Mouse (Mus musculus) thymus, adult 2 months (tissue): ENCODE results near the gene Gpr155. TPM values are rescaled to one million over a fixed set of nuclear protein-coding genes. Genes with fewer than 3 reads are reported as not detected.

Source experiments
- DNase-seq: peaks from one replicate; pipeline ENCODE4 v3.0.0; 2021
- H3K27ac ChIP-seq: fragments of 200-500 bp; 2 replicates; pipeline ENCODE4 v1.5.1; 2012; ENCODE audit warnings: low read length, control low read depth; ENCODE audit not compliant: control insufficient read depth, insufficient read depth
- H3K27me3 ChIP-seq: fragments of 200-500 bp; 2 replicates; pipeline ENCODE4 v1.6.1; 2012; ENCODE audit warnings: mild to moderate bottlenecking, low read length, moderate library complexity, mixed read lengths; ENCODE audit not compliant: control insufficient read depth, insufficient read depth
- H3K36me3 ChIP-seq: fragments of 200-500 bp; 2 replicates; pipeline ENCODE4 v1.6.1; 2012; ENCODE audit warnings: mild to moderate bottlenecking, low read length, moderate library complexity; ENCODE audit not compliant: control insufficient read depth, insufficient read depth
- H3K4me1 ChIP-seq: fragments of 200-500 bp; replicated peaks from 2 replicates; pipeline ENCODE4 v1.6.1; 2012; ENCODE audit warnings: low read length; ENCODE audit not compliant: control insufficient read depth, insufficient read depth
- H3K4me3 ChIP-seq: fragments of 200-500 bp; 2 replicates; pipeline ENCODE4 v1.5.1; 2012; ENCODE audit warnings: mild to moderate bottlenecking, low read length, control low read depth, moderate library complexity; ENCODE audit not compliant: control insufficient read depth, insufficient read depth
- CTCF ChIP-seq: fragments of 200-500 bp; IDR thresholded peaks from 2 replicates; pipeline ENCODE4 v1.5.1; 2012; ENCODE audit warnings: mild to moderate bottlenecking, control low read depth, low read length, moderate library complexity, borderline replicate concordance; ENCODE audit not compliant: control insufficient read depth, poor library complexity, insufficient read depth; ENCODE audit errors: extremely low read depth
- POLR2A ChIP-seq: fragments of 200-500 bp; IDR thresholded peaks from 2 replicates; pipeline ENCODE4 v1.6.1; 2012; ENCODE audit warnings: mild to moderate bottlenecking, low read length, control low read depth, moderate library complexity; ENCODE audit not compliant: control insufficient read depth, poor library complexity, insufficient read depth; ENCODE audit errors: extremely low read depth
- WGBS: fragments of 180-500 bp; shearing (Covaris S2); methylation state at CpG from one replicate; pipeline ENCODE4 v1.1.7; 2018; 5-methylcytosine and 5-hydroxymethylcytosine counted together
- polyA plus RNA-seq: library from polyadenylated mRNA; depleted of rRNA; stranded (reverse); fragments of >200 nt; gene quantifications from 2 replicates; pipeline ENCODE4 v1.2.3, GENCODE M21; 2012; rRNA removed

Gene Gpr155
- 3.1 and 3.5 TPM in 2 replicates for polyA plus RNA-seq

DNA sequence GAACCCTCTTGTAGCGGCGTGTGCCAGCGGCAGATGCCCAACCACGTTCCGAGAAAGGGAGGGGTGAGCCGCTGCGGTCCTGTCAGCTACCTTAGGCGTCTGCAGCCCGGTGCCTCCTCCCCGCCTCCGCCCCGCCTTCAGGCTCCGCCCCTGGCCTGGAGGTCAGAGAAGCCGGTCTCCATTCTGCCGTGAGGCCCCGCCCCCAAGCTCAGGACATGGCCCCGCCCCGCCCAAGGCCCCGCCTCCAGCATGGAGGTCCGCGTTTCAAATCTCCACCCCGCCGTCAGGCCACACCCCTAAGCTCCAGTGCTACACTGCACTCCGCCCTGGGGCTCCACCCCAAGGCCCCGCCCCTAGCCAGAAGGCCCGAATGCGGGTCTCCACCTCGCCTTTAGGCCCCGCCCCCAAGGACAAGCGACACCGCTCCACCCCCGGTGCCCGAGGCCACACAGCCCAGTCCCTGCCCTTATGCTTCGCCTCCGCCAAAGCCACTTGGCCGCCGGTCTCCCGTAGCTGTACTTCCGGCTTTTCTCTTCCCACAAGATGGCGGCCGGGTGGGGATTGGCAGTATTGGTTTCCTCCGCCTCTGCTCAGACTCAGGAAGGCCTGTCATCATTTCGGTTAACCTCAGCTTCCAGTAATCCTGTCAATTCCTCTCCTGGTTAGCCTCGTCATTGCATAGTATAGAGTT is at the start of gene Gpr155:
TSS of gene Gpr155 (minus strand) at position 217 of the 691 bp plus-strand sequence.
- Histone ChIP-seq H3K27me3 (no peaks in the 10 kb centered on the region), H3K27ac (peak within 1 kb of the TSS; percentile 26; the same call in 1 of the 2 replicates), H3K36me3 (no peaks in the 10 kb centered on the region), H3K4me3 (peak within 1 kb of the TSS; percentile 85), H3K4me1 (peaks cover 7% of the 10 kb centered on the region)
- peak; percentile 100 for DNase-seq
- 1% methylated on average over 44 of the region's 44 CpGs for WGBS
- TF ChIP-seq POLR2A (0 out of 2 replicates have a peak, but pooled peaks have one; percentile 36), CTCF (0 out of 2 replicates have a peak, but pooled peaks have one; percentile 18)

- TF ChIP-seq POLR2A (no peak), CTCF (no peak)
- H3K4me3 ChIP-seq, result no peak overlapping the region
- WGBS, result 58% methylated on average over 2 of the region's 2 CpGs
- H3K27ac ChIP-seq, result no peak overlapping the region
- 0 out of 2 replicates have a peak, but pooled peaks cover 4% of the 10 kb centered on the region for H3K4me1 ChIP-seq
- H3K27me3 ChIP-seq, result no peaks in the 10 kb centered on the region
- DNase-seq, result no peak
- peaks cover 89% of the 10 kb centered on the region for H3K36me3 ChIP-seq
Observed at GRCm38 (mm10) chr2:73435847-73436246, 49.5 kb upstream of the Gpr155 start.

GRCm38 (mm10) chr2:73431959-73432396 is 45.6 kb upstream of the Gpr155 start:
- H3K4me1 ChIP-seq, result peaks cover 8% of the 10 kb centered on the region; the same call in 1 of the 2 replicates
- no peaks in the 10 kb centered on the region for H3K27me3 ChIP-seq
- no peak overlapping the region for H3K27ac ChIP-seq
- WGBS, result 86% methylated on average over 14 of the region's 14 CpGs
- H3K4me3 ChIP-seq, result no peak overlapping the region
- H3K36me3 ChIP-seq, result peaks cover 55% of the 10 kb centered on the region
- DNase-seq, result no peak
- TF ChIP-seq CTCF (no peak), POLR2A (no peak)

- Histone ChIP-seq H3K36me3 (peaks cover 26% of the 10 kb centered on the region), H3K4me3 (no peak overlapping the region)
- 66% methylated on average over 21 of the region's 21 CpGs for WGBS
Observed at GRCm38 (mm10) chr2:73428803-73429468, 42.6 kb upstream of the Gpr155 start.

GRCm38 (mm10) chr2:73427293-73427692 is 40.9 kb upstream of the Gpr155 start:
- Histone ChIP-seq H3K4me1 (peaks cover 4% of the 10 kb centered on the region; the same call in 1 of the 2 replicates), H3K4me3 (no peak overlapping the region), H3K27me3 (no peaks in the 10 kb centered on the region), H3K27ac (no peak overlapping the region), H3K36me3 (peaks cover 14% of the 10 kb centered on the region)
- peak; percentile 56 for DNase-seq
- 45% methylated on average over 1 of the region's 1 CpGs for WGBS
- peak; percentile 64; the same call in 1 of the 2 replicates for TF ChIP-seq CTCF
- TF ChIP-seq POLR2A, result no peak

More at GRCm38 (mm10) chr2:73428803-73429468, 42.6 kb upstream of the Gpr155 start:
- no peaks in the 10 kb centered on the region for H3K27me3 ChIP-seq
- H3K4me1 ChIP-seq, result peaks cover 4% of the 10 kb centered on the region; the same call in 1 of the 2 replicates
- no peak for DNase-seq
- no peak overlapping the region for H3K27ac ChIP-seq
- TF ChIP-seq POLR2A, result no peak
- TF ChIP-seq CTCF, result no peak

DNA sequence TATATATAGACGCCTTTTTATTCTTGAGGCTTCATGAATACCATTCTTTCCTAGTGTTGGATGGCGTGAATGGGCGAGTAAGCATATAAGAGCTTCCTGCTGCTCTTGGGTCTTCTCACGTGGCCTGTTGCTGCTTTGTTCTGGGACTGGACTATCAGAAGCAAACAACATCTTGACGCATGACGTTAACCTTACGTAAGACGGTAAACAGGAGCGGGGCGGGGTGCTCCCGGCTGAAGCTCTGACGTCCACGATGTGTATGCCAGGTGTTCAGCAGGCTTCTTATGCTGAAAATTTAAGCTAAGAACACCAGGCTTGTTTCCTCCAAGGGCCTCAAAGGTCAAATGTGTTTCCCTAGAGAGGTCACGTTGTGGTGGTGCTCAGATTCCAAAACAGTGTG is 39.5 kb upstream of the Gpr155 start:
- no peak for DNase-seq
- WGBS, result 94% methylated on average over 14 of the region's 14 CpGs
- Histone ChIP-seq H3K4me3 (no peak overlapping the region), H3K27ac (no peak overlapping the region), H3K27me3 (no peaks in the 10 kb centered on the region), H3K36me3 (no peaks in the 10 kb centered on the region), H3K4me1 (peaks cover 4% of the 10 kb centered on the region; the same call in 1 of the 2 replicates)
- TF ChIP-seq CTCF (no peak), POLR2A (no peak)
